Mouse (Mus musculus): ENCODE results near the gene Smim13. TPM values are rescaled to one million over a fixed set of nuclear protein-coding genes. Genes with fewer than 3 reads are reported as not detected.

The Smim13 gene
- polyA plus RNA-seq, 1 experiment from 2014 or later: 11.0 TPM

DNA sequence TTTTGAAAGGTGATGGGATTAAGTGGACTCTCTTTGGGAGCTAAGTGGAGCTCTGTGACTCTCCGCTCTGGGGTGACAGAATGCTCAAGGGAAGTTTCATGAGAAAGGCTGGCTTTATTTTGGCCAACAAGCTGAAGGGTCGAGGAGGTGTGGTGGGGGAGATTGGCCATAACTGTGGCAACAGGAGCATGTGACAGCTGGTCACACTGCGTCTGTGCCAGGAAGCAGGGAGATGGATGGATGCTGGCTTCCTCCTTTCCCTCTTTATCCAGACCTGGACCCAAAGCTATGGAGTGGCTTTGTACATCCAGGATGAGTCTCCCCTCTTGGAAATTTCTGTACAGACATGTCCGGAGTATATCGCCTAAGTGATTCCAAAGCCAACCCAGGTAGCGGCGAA, 16.4 kb upstream of the Smim13 start:
- ATAC-seq (ENCODE audit: low FRiP score, low TSS enrichment): no peak
- Histone ChIP-seq H3K27me3 (ENCODE audit: control insufficient read depth, insufficient read depth, low read length) (no peaks in the 10 kb centered on the region), H3K36me3 (ENCODE audit: control insufficient read depth, insufficient read depth, low read length) (no peaks in the 10 kb centered on the region), H3K9me3 (ENCODE audit: control insufficient read depth, low read length) (no peaks in the 10 kb centered on the region), H3K4me3 (ENCODE audit: low read length) (no peak overlapping the region), H3K9ac (ENCODE audit: low read depth, low read length) (no peak overlapping the region), H3K4me2 (replicated peaks; ENCODE audit: low read depth, low read length) (no peak overlapping the region), H3K4me1 (ENCODE audit: control insufficient read depth, insufficient read depth, low read length) (no peaks in the 10 kb centered on the region), H3K27ac (ENCODE audit: low read depth, low read length) (no peak overlapping the region)
- 88% methylated on average over 7 of the region's 7 CpGs for WGBS

DNA sequence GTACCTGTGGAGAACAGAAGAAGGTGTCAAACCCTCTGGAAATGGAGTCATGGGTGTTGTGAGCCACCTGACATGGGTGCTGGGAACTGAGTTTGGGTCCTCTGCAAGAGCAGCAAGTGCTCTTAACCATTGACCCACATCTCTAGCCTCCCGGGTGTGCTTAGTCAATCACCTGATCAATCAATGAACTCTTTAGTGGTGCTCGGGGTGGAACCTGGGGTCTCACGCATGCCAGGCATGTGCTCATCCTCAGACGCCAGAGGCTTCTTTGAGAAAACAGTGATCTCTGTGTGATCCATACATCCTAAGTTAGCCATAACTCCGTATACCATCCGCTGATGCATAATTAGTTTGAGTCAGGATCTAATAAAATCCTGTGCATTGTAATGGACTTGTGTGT, 14.5 kb upstream of the Smim13 start:
- H3K4me2 ChIP-seq (replicated peaks; ENCODE audit: low read depth, low read length): no peak overlapping the region
- no peaks in the 10 kb centered on the region for H3K4me1 ChIP-seq (ENCODE audit: control insufficient read depth, insufficient read depth, low read length)
- H3K36me3 ChIP-seq (ENCODE audit: control insufficient read depth, insufficient read depth, low read length): no peaks in the 10 kb centered on the region
- no peak for ATAC-seq (ENCODE audit: low FRiP score, low TSS enrichment)
- no peak overlapping the region for H3K27ac ChIP-seq (ENCODE audit: low read depth, low read length)
- no peaks in the 10 kb centered on the region for H3K9me3 ChIP-seq (ENCODE audit: control insufficient read depth, low read length)
- H3K9ac ChIP-seq (ENCODE audit: low read depth, low read length): no peak overlapping the region
- no peaks in the 10 kb centered on the region for H3K27me3 ChIP-seq (ENCODE audit: control insufficient read depth, insufficient read depth, low read length)
- H3K4me3 ChIP-seq (ENCODE audit: low read length): no peak overlapping the region
- 87% methylated on average over 6 of the region's 6 CpGs for WGBS

DNA sequence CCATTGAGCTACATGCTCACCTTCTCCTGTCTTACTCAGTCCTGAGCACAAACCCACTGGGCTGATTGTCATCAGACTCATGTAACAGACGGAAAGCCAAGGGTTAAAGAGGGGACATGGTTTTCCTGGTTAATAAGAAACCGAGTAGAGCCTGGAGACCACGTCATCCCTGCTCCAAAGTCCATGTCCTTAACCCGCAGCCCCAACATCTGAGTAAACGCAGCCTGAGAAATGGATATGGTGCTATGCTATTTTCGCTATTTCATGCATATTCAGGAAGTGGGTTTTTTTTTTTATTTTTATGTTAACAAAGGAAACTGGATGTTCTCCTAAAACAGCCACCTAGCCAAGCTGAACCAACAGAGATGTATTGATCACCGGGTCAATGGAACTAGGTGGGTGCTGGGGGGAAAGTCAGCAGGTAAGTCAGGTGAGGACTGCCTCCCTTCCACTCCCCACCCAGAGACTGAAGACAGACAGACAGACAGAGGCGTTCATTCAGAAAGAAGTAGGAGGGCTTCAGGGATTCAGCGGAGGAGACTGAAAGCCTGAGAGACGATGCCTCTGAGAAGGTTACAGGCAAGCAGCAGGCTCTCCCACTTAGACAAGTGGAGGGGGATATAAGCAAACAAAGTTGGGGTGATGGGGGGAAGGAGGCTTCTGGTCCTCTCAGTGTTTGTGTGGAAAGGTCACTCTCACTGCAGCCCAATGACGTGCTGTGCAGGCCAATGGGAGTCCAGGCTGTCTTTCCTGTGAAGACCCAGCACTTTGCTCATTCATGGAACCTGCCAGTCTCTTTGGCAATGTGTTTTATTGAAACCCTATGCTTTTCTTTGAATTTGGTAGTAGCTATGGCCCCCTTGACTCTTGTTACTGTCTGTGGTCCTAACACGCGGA, 13.6 kb upstream of the Smim13 start:
- H3K36me3 ChIP-seq (ENCODE audit: control insufficient read depth, insufficient read depth, low read length): no peaks in the 10 kb centered on the region
- WGBS: 56% methylated on average over 13 of the region's 13 CpGs
- no peak overlapping the region for H3K4me3 ChIP-seq (ENCODE audit: low read length)
- H3K4me1 ChIP-seq (ENCODE audit: control insufficient read depth, insufficient read depth, low read length): no peaks in the 10 kb centered on the region
- no peak overlapping the region for H3K27ac ChIP-seq (ENCODE audit: low read depth, low read length)
- ATAC-seq (ENCODE audit: low FRiP score, low TSS enrichment): no peak
- H3K27me3 ChIP-seq (ENCODE audit: control insufficient read depth, insufficient read depth, low read length): no peaks in the 10 kb centered on the region
- no peaks in the 10 kb centered on the region for H3K9me3 ChIP-seq (ENCODE audit: control insufficient read depth, low read length)
- peak overlapping the region; percentile 4; the same call in 1 of the 2 replicates for H3K4me2 ChIP-seq (replicated peaks; ENCODE audit: low read depth, low read length)
- no peak overlapping the region for H3K9ac ChIP-seq (ENCODE audit: low read depth, low read length)

DNA sequence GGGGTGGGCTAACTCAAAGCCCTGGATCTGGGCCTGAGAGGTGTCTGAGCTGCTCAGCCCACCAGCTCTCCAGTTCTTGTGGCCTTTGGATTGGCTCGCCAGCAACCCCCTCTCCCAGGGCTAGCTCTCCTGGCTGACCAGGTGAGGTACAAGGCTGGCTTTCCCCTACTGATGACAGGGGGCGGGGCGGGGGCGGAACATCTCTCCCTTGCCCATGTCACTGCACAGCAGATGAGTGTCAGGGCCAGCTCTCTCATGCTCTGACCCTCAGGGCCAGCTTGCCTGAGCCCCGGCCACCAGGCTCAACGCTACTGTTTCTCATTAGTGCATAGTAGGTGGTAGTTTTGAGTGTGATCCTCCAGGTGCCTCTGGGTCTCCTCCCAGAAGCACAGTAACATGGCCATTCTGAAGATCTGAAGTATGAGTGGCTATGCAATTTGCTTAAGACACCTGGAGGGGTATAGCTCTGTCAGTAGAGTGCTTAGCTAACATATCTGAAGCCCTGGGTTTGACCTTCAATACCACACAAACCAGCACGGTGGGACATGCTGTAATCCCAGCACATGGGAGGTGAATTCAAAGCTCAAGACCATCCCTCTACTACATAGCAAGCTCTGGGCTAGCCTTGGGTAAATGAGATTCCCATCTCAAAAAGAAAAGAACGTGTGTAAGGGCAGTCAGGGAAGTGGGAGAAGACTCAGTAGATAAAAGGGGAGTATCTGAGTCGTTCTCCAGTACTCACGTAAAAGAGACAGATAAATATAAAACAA, 11.4 kb upstream of the Smim13 start:
- H3K27me3 ChIP-seq (ENCODE audit: control insufficient read depth, insufficient read depth, low read length): no peaks in the 10 kb centered on the region
- no peaks in the 10 kb centered on the region for H3K36me3 ChIP-seq (ENCODE audit: control insufficient read depth, insufficient read depth, low read length)
- no peaks in the 10 kb centered on the region for H3K4me1 ChIP-seq (ENCODE audit: control insufficient read depth, insufficient read depth, low read length)
- no peak overlapping the region for H3K9ac ChIP-seq (ENCODE audit: low read depth, low read length)
- 0 out of 2 replicates have a peak, but pooled peaks cover 3% of the 10 kb centered on the region for H3K9me3 ChIP-seq (ENCODE audit: control insufficient read depth, low read length)
- WGBS: 74% methylated on average over 10 of the region's 10 CpGs
- no peak overlapping the region for H3K27ac ChIP-seq (ENCODE audit: low read depth, low read length)
- H3K4me2 ChIP-seq (replicated peaks; ENCODE audit: low read depth, low read length): no peak overlapping the region
- no peak overlapping the region for H3K4me3 ChIP-seq (ENCODE audit: low read length)
- 0 out of 2 replicates have a peak, but pooled peaks have one; percentile 20 for ATAC-seq (ENCODE audit: low FRiP score, low TSS enrichment)

DNA sequence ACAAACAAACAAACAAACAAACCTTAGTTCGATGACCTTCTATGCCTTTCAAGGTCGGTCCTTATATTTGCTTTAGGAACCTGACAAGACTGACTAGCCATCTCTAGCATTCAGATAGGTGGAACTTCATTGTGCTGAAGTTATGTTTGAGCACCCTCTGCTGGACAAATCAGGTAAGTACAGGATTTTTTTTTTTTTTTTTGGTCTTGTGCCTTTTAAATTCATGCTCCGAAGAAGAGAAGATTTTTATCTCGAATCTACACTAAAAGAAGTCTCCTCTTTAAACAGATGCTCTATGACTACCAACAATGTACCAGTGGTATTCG, 10.9 kb upstream of the Smim13 start:
- H3K4me2 ChIP-seq (replicated peaks; ENCODE audit: low read depth, low read length): no peak overlapping the region
- no peaks in the 10 kb centered on the region for H3K36me3 ChIP-seq (ENCODE audit: control insufficient read depth, insufficient read depth, low read length)
- no peaks in the 10 kb centered on the region for H3K4me1 ChIP-seq (ENCODE audit: control insufficient read depth, insufficient read depth, low read length)
- H3K4me3 ChIP-seq (ENCODE audit: low read length): no peak overlapping the region
- no peaks in the 10 kb centered on the region for H3K27me3 ChIP-seq (ENCODE audit: control insufficient read depth, insufficient read depth, low read length)
- ATAC-seq (ENCODE audit: low FRiP score, low TSS enrichment): no peak
- no peak overlapping the region for H3K27ac ChIP-seq (ENCODE audit: low read depth, low read length)
- no peak overlapping the region for H3K9ac ChIP-seq (ENCODE audit: low read depth, low read length)
- WGBS: 10% methylated on average over 5 of the region's 5 CpGs
- 0 out of 2 replicates have a peak, but pooled peaks cover 3% of the 10 kb centered on the region for H3K9me3 ChIP-seq (ENCODE audit: control insufficient read depth, low read length)

DNA sequence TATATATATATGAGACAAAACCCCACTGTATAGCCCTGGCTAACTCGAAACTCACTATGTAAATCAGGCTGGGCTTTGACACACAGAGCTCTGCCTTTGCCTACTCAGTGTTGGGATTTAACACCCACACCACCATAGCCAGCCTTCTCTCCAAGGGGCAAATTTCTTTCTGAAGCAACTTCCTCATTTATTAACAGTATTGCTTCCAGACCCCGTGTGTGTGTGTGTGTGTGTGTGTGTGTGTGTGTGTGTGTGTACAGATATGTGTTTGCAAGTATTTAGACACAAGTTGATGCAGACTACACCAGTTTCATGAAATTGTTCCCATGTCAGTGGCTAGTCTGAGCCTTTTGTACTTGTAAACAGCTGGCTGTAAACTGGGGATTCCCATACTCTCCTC, 8.1 kb upstream of the Smim13 start:
- ATAC-seq (ENCODE audit: low FRiP score, low TSS enrichment): no peak

DNA sequence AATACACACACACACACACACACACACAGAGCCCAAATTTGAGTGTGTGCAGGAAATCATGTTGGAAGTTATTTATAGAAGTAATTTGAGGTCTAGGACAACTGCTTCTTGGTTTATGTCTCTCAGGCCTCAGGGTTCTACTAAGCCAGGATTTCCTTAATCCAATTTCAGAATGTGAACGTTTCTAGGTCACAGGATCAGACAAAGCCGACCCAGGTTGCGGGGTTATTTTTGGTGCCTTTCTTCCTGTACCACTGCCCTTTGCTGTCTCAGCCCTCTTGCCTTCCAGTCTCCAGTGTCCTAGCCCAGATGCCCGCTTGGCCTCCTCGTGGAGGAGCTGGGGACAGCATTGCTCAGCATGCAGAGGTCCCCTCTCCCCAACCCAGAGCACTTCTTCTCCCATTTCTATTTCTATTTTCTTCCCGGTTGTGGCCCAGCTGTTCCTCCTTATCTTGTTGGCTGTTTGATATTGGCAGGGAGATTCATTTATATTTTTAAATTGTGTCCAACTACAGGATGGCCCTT, 5.3 kb upstream of the Smim13 start:
- H3K9me3 ChIP-seq (ENCODE audit: control insufficient read depth, low read length): 0 out of 2 replicates have a peak, but pooled peaks cover 3% of the 10 kb centered on the region
- H3K4me1 ChIP-seq (ENCODE audit: control insufficient read depth, insufficient read depth, low read length): peaks cover 4% of the 10 kb centered on the region; the same call in 1 of the 2 replicates
- no peak overlapping the region for H3K4me3 ChIP-seq (ENCODE audit: low read length)
- no peak overlapping the region for H3K9ac ChIP-seq (ENCODE audit: low read depth, low read length)
- H3K27ac ChIP-seq (ENCODE audit: low read depth, low read length): no peak overlapping the region
- no peaks in the 10 kb centered on the region for H3K27me3 ChIP-seq (ENCODE audit: control insufficient read depth, insufficient read depth, low read length)
- H3K36me3 ChIP-seq (ENCODE audit: control insufficient read depth, insufficient read depth, low read length): no peaks in the 10 kb centered on the region
- 69% methylated on average over 6 of the region's 6 CpGs for WGBS
- H3K4me2 ChIP-seq (replicated peaks; ENCODE audit: low read depth, low read length): no peak overlapping the region
- ATAC-seq (ENCODE audit: low FRiP score, low TSS enrichment): no peak

More for the DNA sequence above, 8.1 kb upstream of the Smim13 start:
- Histone ChIP-seq H3K9ac (ENCODE audit: low read depth, low read length) (no peak overlapping the region), H3K9me3 (ENCODE audit: control insufficient read depth, low read length) (0 out of 2 replicates have a peak, but pooled peaks cover 3% of the 10 kb centered on the region), H3K27me3 (ENCODE audit: control insufficient read depth, insufficient read depth, low read length) (no peaks in the 10 kb centered on the region), H3K36me3 (ENCODE audit: control insufficient read depth, insufficient read depth, low read length) (no peaks in the 10 kb centered on the region), H3K4me2 (replicated peaks; ENCODE audit: low read depth, low read length) (no peak overlapping the region), H3K27ac (ENCODE audit: low read depth, low read length) (no peak overlapping the region), H3K4me1 (ENCODE audit: control insufficient read depth, insufficient read depth, low read length) (no peaks in the 10 kb centered on the region), H3K4me3 (ENCODE audit: low read length) (no peak overlapping the region)
- WGBS: 76% methylated on average over 2 of the region's 2 CpGs

DNA sequence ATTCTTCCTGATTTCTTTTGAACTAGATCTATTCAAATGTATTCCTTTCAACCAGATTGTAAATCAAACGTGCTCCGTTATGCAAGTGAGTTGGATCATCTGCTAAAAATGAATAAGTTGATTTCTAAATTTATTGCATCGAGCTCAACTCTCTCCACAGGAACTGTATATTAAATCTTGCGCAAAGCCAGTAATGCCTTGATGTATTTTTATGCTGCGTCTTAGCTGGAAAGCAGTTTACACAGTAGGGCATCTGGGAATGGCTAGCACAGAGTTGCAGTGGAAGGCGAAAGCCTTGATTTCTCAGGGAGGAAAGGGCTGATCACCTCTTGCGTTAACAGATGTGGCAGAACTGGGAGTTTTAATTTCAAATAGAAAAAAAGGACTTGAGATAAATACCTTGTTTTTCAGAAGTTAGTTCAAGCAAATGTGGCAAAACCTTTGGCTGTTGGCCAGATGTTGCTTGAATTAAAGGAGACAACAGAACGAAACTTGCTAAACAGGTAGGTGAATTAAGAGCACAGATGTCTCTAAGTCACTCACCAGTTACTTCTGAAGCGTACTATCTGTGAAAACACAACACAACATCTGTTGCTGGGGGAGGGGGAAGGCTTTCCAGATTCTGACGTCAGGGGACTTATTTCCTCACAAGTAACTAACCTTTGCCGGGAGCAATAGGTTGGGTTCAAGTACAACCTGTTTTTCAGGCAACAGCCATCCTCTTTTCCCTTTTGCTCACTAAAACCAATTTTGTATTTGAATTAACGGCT, 708 bp upstream of the Smim13 start:
- whole genome bisulfite sequencing: 46% methylated on average over 12 of the region's 12 CpGs

More for the DNA sequence above, 708 bp upstream of the Smim13 start:
- Histone ChIP-seq H3K9ac (ENCODE audit: low read depth, low read length) (peak overlapping the region; percentile 58), H3K4me2 (replicated peaks; ENCODE audit: low read depth, low read length) (peak overlapping the region; percentile 59), H3K4me3 (ENCODE audit: low read length) (peak overlapping the region; percentile 79), H3K27me3 (ENCODE audit: control insufficient read depth, insufficient read depth, low read length) (no peaks in the 10 kb centered on the region), H3K36me3 (ENCODE audit: control insufficient read depth, insufficient read depth, low read length) (no peaks in the 10 kb centered on the region), H3K27ac (ENCODE audit: low read depth, low read length) (no peak overlapping the region), H3K9me3 (ENCODE audit: control insufficient read depth, low read length) (no peaks in the 10 kb centered on the region), H3K4me1 (ENCODE audit: control insufficient read depth, insufficient read depth, low read length) (peaks cover 4% of the 10 kb centered on the region; the same call in 1 of the 2 replicates)
- ATAC-seq (ENCODE audit: low FRiP score, low TSS enrichment): no peak; the same call in 1 of the 2 replicates
